Mouse (Mus musculus): Measurements from ENCODE around the gene Dennd1a. TPM values are rescaled to one million over a fixed set of nuclear protein-coding genes. Genes with fewer than 3 reads are reported as not detected.

Dennd1a gene
- polyA plus RNA-seq, 1 experiment from 2014 or later, result 3.8 TPM

DNA sequence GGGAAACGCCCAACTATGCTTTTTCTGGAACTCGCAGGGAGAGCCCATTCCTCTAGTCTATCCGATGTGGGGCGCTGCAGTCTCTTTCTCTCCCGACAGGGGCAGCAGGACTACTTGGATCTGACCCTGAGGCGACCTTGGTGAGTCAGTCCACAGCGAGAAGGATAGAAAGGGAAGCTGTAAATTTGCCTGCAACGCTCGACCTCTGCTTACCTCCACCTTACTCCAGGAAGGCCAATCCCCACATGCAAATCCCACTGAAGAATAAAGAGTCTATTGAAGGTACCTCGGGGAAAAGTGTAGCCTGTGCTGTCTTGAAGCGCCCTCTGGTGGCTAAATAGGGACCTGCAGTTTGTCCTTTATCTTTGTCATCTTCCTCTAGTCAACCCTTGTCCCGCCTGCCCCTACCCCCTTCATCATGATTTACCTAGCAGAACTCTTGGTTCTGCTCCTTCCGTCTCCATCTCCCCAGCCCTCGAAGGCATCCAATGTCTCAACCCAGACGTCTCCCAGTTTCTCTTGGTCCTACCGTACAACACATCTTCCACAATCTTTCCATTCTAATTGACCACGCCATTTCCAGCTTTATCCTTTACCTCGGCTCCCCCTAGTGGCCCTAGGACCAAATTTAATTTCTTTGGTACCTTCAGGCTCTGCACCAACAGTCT is 515.4 kb downstream of the Dennd1a start:
- Histone ChIP-seq H3K4me1 (ENCODE audit: insufficient read depth) (peaks cover 6% of the 10 kb centered on the region), H3K27me3 (ENCODE audit: insufficient read depth, low read length) (peaks cover 3% of the 10 kb centered on the region; the same call in 1 of the 2 replicates), H3K27ac (ENCODE audit: low read depth) (no peak overlapping the region), H3K9ac (replicated peaks) (0 out of 2 replicates have a peak overlapping the region, but pooled peaks have one; percentile 39), H3K36me3 (replicated peaks; ENCODE audit: insufficient read depth, low read length) (no peaks in the 10 kb centered on the region), H3K9me3 (ENCODE audit: low read length) (no peaks in the 10 kb centered on the region), H3K4me2 (ENCODE audit: low read depth, low read length) (peak overlapping the region; percentile 67), H3K4me3 (ENCODE audit: low read depth, low read length) (peak overlapping the region; percentile 40)
- 1% methylated on average over 18 of the region's 18 CpGs for WGBS (ENCODE audit: insufficient replicate concordance)
- DNase-seq (peak; percentile 88), ATAC-seq (peak; percentile 80)
- TF ChIP-seq EP300 (IDR thresholded peaks at IDR 0.05; ENCODE audit: low read depth), result no peak
- peak; percentile 81 for TF ChIP-seq CTCF (IDR thresholded peaks at IDR 0.05; ENCODE audit: low read depth)

GRCm38 (mm10) chr2:37769793-37770192 is 517.4 kb downstream of the Dennd1a start:
- Histone ChIP-seq H3K4me2 (ENCODE audit: low read depth, low read length) (no peak overlapping the region), H3K27ac (ENCODE audit: low read depth) (no peak overlapping the region), H3K9me3 (ENCODE audit: low read length) (no peaks in the 10 kb centered on the region), H3K4me1 (ENCODE audit: insufficient read depth) (peaks cover 16% of the 10 kb centered on the region), H3K36me3 (replicated peaks; ENCODE audit: insufficient read depth, low read length) (no peaks in the 10 kb centered on the region), H3K27me3 (ENCODE audit: insufficient read depth, low read length) (no peaks in the 10 kb centered on the region), H3K4me3 (ENCODE audit: low read depth, low read length) (no peak overlapping the region), H3K9ac (replicated peaks) (no peak overlapping the region)
- DNase-seq (no peak), ATAC-seq (no peak)
- 78% methylated on average over 8 of the region's 8 CpGs for WGBS (ENCODE audit: insufficient replicate concordance)
- no peak for TF ChIP-seq EP300 (IDR thresholded peaks at IDR 0.05; ENCODE audit: low read depth)
- TF ChIP-seq CTCF (IDR thresholded peaks at IDR 0.05; ENCODE audit: low read depth), result no peak

DNA sequence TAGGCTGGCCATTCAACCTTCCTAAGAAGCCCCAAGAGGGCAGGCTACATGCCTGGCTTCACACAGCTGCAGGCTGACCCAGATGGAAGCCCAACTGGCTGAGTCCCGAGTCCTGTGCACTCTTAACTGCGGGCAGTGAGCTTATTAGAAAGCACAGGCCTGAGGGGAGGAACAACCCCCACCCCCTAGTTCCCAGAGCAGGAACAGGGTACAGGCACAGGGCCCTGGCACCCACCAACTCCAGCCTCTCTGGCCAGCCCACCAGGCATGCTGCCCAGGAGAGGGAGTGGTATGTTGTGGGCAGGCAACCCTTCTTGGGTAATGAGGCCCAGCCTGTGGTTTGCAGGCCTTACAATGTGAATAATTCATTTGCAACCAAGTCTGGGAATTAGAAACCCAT is 518.3 kb downstream of the Dennd1a start:
- DNase-seq, result no peak
- 77% methylated on average over 2 of the region's 2 CpGs for WGBS (ENCODE audit: insufficient replicate concordance)
- H3K27ac ChIP-seq (ENCODE audit: low read depth), result no peak overlapping the region; the same call in 1 of the 2 replicates

GRCm38 (mm10) chr2:37767739-37768138 is 519.5 kb downstream of the Dennd1a start:
- no peaks in the 10 kb centered on the region for H3K9me3 ChIP-seq (ENCODE audit: low read length)
- H3K27me3 ChIP-seq (ENCODE audit: insufficient read depth, low read length), result no peaks in the 10 kb centered on the region
- peaks cover 16% of the 10 kb centered on the region for H3K4me1 ChIP-seq (ENCODE audit: insufficient read depth)
- H3K4me3 ChIP-seq (ENCODE audit: low read depth, low read length), result no peak overlapping the region
- no peaks in the 10 kb centered on the region for H3K36me3 ChIP-seq (replicated peaks; ENCODE audit: insufficient read depth, low read length)
- no peak overlapping the region for H3K4me2 ChIP-seq (ENCODE audit: low read depth, low read length)
- DNase-seq (peak; percentile 12), ATAC-seq (no peak)
- no peak for TF ChIP-seq CTCF (IDR thresholded peaks at IDR 0.05; ENCODE audit: low read depth)
- TF ChIP-seq EP300 (IDR thresholded peaks at IDR 0.05; ENCODE audit: low read depth), result no peak
- no peak overlapping the region for H3K9ac ChIP-seq (replicated peaks)
- WGBS (ENCODE audit: insufficient replicate concordance), result 59% methylated on average over 3 of the region's 3 CpGs
- peak overlapping the region; percentile 60 for H3K27ac ChIP-seq (ENCODE audit: low read depth)

More for the DNA sequence above, 518.3 kb downstream of the Dennd1a start:
- Histone ChIP-seq H3K4me3 (ENCODE audit: low read depth, low read length) (no peak overlapping the region), H3K4me2 (ENCODE audit: low read depth, low read length) (no peak overlapping the region), H3K36me3 (replicated peaks; ENCODE audit: insufficient read depth, low read length) (no peaks in the 10 kb centered on the region), H3K27me3 (ENCODE audit: insufficient read depth, low read length) (no peaks in the 10 kb centered on the region), H3K4me1 (ENCODE audit: insufficient read depth) (peaks cover 16% of the 10 kb centered on the region), H3K9me3 (ENCODE audit: low read length) (no peaks in the 10 kb centered on the region), H3K9ac (replicated peaks) (no peak overlapping the region)
- TF ChIP-seq EP300 (IDR thresholded peaks at IDR 0.05; ENCODE audit: low read depth) (no peak), CTCF (IDR thresholded peaks at IDR 0.05; ENCODE audit: low read depth) (no peak)
- ATAC-seq, result no peak

- no peaks in the 10 kb centered on the region for H3K9me3 ChIP-seq (ENCODE audit: low read length)
- H3K4me2 ChIP-seq (ENCODE audit: low read depth, low read length), result peak overlapping the region; percentile 16; the same call in 1 of the 2 replicates
- ATAC-seq (peak; percentile 20; the same call in 1 of the 2 replicates), DNase-seq (peak; percentile 44)
- no peak overlapping the region for H3K4me3 ChIP-seq (ENCODE audit: low read depth, low read length)
- no peak overlapping the region for H3K9ac ChIP-seq (replicated peaks)
- peak overlapping the region; percentile 68; the same call in 1 of the 2 replicates for H3K27ac ChIP-seq (ENCODE audit: low read depth)
- H3K36me3 ChIP-seq (replicated peaks; ENCODE audit: insufficient read depth, low read length), result no peaks in the 10 kb centered on the region
- peaks cover 16% of the 10 kb centered on the region for H3K4me1 ChIP-seq (ENCODE audit: insufficient read depth)
- TF ChIP-seq EP300 (IDR thresholded peaks at IDR 0.05; ENCODE audit: low read depth), result no peak
- no peak for TF ChIP-seq CTCF (IDR thresholded peaks at IDR 0.05; ENCODE audit: low read depth)
- WGBS (ENCODE audit: insufficient replicate concordance), result 31% methylated on average over 9 of the region's 9 CpGs
- H3K27me3 ChIP-seq (ENCODE audit: insufficient read depth, low read length), result no peaks in the 10 kb centered on the region
Measured at GRCm38 (mm10) chr2:37767080-37767547, 520.1 kb downstream of the Dennd1a start.

DNA sequence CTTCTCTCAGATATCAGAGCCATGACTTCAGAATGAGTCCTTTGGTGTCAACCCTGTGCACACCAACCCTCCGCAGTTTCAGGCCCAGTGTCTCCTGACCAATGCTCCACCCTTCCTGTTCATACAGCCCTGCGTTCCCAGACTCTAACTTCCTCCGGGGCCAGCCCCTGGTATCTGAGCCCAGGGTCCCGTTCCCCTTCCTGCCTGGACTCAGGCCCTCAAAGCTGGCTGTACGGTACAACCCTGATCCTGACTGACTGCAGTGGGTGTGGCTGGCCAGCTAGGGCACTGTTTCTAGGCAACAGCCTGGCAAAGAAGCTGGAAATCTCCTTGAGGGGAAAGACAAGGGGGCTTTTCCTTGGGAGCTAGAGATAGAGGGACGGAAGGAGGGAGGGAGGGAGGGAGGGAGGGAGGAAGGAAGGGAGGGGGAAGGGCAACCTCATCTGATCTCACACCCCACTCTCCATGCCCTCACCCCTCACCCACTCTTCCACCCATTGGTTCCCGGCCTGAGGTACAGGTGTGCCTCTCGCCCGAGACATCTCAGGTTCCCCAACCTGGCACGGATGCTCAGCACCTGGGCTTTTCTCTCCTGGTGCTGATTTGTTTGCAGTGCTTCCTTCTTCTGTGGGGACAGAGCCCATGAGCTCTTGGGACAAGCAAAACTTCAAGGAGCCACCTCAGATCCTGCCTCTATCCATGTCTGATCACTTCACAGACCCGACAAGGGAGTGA is 521.0 kb downstream of the Dennd1a start:
- no peaks in the 10 kb centered on the region for H3K36me3 ChIP-seq (replicated peaks; ENCODE audit: insufficient read depth, low read length)
- no peak for DNase-seq
- no peaks in the 10 kb centered on the region for H3K27me3 ChIP-seq (ENCODE audit: insufficient read depth, low read length)
- H3K27ac ChIP-seq (ENCODE audit: low read depth), result peak overlapping the region; percentile 68; the same call in 1 of the 2 replicates
- peaks cover 11% of the 10 kb centered on the region for H3K4me1 ChIP-seq (ENCODE audit: insufficient read depth)
- no peak overlapping the region for H3K9ac ChIP-seq (replicated peaks)
- no peak overlapping the region for H3K4me3 ChIP-seq (ENCODE audit: low read depth, low read length)
- no peaks in the 10 kb centered on the region for H3K9me3 ChIP-seq (ENCODE audit: low read length)
- 35% methylated on average over 11 of the region's 11 CpGs for WGBS (ENCODE audit: insufficient replicate concordance)
- no peak for ATAC-seq
- TF ChIP-seq EP300 (IDR thresholded peaks at IDR 0.05; ENCODE audit: low read depth) (no peak), CTCF (IDR thresholded peaks at IDR 0.05; ENCODE audit: low read depth) (no peak)
- H3K4me2 ChIP-seq (ENCODE audit: low read depth, low read length), result no peak overlapping the region

Measured in liver, postnatal 0 days (tissue).